Mouse (Mus musculus) layer of hippocampus, adult 6 months (tissue): Measurements from ENCODE around the gene Rin3. TPM values are rescaled to one million over a fixed set of nuclear protein-coding genes. Genes with fewer than 3 reads are reported as not detected.

Source experiments
- long read RNA-seq, 2 experiments: library from polyadenylated mRNA; unstranded; transcript quantifications; one replicate each; pipeline ENCODE4 v2.0.0; 2019 to 2020
- polyA plus RNA-seq: library from polyadenylated mRNA; unstranded; fragments of <200 nt; fragmentation: Nextera tagmentation; gene quantifications from 2 replicates; pipeline ENCODE4 v1.2.3, GENCODE M21; 2021

Gene Rin3
- polyA plus RNA-seq = 1.1 and 2.2 TPM in 2 replicates
- long read RNA-seq, experiment 1, partial matches to known transcripts = 0 of 1 reads
- long read RNA-seq, experiment 1, other reads (novel, unspliced or antisense) = 1 of 1 reads
- long read RNA-seq, experiment 2, partial matches to known transcripts = 4 of 4 reads
- long read RNA-seq, experiment 2, other reads (novel, unspliced or antisense) = 0 of 4 reads

DNA sequence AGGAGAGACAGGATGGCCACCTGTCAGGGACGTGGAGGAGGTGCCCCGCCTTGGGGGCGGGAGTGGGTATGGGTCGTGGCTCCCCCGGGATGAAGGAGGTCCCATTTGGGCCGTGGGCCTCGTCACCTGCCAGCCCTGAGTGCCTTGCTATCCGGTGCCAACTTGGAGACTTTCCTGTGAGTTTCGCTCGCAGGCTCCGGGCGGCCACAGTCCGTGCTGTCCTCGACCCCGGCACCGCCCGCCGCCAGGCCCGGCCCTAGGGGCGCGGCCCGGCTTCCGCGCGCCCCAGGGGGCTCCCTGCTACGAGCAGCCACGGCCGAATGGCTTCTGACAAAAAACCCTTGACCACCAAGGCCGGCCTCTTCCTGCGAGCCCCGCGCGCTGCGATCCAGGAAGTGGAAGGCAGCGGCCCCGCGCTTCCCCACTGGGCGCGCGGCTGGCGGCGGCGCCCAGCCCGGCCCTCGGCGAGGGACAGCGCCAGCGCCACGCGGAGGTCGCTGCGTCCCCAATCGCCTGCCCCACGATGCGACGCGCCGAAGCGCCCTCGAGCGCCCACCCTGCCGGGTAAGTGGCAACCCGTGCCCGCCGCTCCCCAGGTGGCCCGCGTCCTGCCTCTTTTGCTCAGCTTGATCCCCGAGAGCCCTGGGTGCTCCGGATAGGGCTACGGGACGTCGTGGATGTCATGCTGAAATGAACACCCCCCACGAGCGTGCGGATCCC is at the start of gene Rin3:
Gene Rin3 (plus strand): TSS at position 286 of the 720 bp plus-strand sequence.

GRCm38 (mm10) chr12:102439632-102440023 is 156.8 kb downstream of the Rin3 start, which contains the start of gene Lgmn:
Gene Lgmn, minus strand, starts transcription at chr12:102439813.

Other genes starting within 250 kb of the Rin3 start
- 10.2 TPM in 2 replicates for gene Slc24a4, start 154.3 kb upstream of the Rin3 start, polyA plus RNA-seq
- gene Lgmn, start 156.8 kb downstream of the Rin3 start, polyA plus RNA-seq = 157 and 166 TPM in 2 replicates
- 16.1 and 16.3 TPM in 2 replicates for gene Golga5, start 186.1 kb downstream of the Rin3 start, polyA plus RNA-seq